Mouse (Mus musculus): Measurements from ENCODE around the gene Lsm6. TPM values are rescaled to one million over a fixed set of nuclear protein-coding genes. Genes with fewer than 3 reads are reported as not detected.

Lsm6 gene
- polyA plus RNA-seq, 1 experiment from 2014 or later, result 187 TPM

DNA sequence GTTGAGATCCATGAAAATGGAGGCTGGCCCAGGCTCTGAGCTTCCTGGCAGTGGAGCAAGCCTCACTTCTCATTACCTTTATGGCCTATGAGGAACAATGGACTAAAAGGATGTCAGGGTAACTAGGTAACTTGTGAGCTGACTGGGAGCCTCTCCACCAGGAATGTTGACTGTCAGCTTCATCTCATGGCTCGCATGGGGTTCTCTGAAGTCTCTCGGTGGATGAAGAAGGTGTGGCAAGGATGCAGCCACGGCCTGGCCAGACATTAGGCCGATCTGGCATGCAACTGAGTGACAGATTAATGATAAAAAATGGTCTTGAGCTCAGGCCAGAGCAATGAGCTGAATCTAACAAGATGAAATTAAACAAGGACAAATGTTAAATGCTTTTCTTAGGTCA, 27.7 kb downstream of the Lsm6 start:
- Histone ChIP-seq H3K27me3 (ENCODE audit: control insufficient read depth, insufficient read depth, low read length) (no peaks in the 10 kb centered on the region), H3K27ac (ENCODE audit: low read depth, low read length) (no peak overlapping the region), H3K36me3 (ENCODE audit: control insufficient read depth, insufficient read depth, low read length) (no peaks in the 10 kb centered on the region), H3K4me2 (no peak overlapping the region), H3K9ac (ENCODE audit: low read depth, low read length) (no peak overlapping the region), H3K4me3 (ENCODE audit: low read depth, low read length) (no peak overlapping the region), H3K9me3 (replicated peaks; ENCODE audit: control insufficient read depth, low read length) (no peaks in the 10 kb centered on the region), H3K4me1 (ENCODE audit: control insufficient read depth, insufficient read depth, low read length) (no peaks in the 10 kb centered on the region)
- WGBS (ENCODE audit: insufficient replicate concordance), result 81% methylated on average over 4 of the region's 4 CpGs
- no peak for ATAC-seq (replicated peaks; ENCODE audit: insufficient number of reproducible peaks, low FRiP score, low TSS enrichment)

DNA sequence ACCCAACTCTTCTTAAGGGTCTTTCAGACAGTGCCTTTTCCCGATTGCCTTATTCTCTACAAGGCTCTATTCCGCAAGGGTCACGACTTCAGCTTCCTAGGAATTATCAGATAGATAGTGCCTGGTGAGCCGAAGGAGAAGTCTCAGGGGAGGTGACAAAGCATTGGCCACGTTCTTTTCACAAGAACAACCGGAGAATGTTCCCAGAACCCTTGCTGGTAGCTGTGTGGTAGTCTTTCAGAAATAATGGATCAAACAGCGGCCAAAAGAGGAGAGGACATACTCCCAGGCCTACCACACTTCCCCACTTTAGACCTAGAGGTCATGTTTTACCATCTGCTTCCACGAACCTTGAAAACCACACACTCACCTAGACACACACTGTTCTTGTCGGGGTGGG, 44.1 kb downstream of the Lsm6 start:
- Histone ChIP-seq H3K9me3 (replicated peaks; ENCODE audit: control insufficient read depth, low read length) (no peaks in the 10 kb centered on the region), H3K4me2 (no peak overlapping the region), H3K9ac (ENCODE audit: low read depth, low read length) (no peak overlapping the region), H3K27ac (ENCODE audit: low read depth, low read length) (no peak overlapping the region), H3K27me3 (ENCODE audit: control insufficient read depth, insufficient read depth, low read length) (no peaks in the 10 kb centered on the region), H3K36me3 (ENCODE audit: control insufficient read depth, insufficient read depth, low read length) (no peaks in the 10 kb centered on the region), H3K4me1 (ENCODE audit: control insufficient read depth, insufficient read depth, low read length) (no peaks in the 10 kb centered on the region), H3K4me3 (ENCODE audit: low read depth, low read length) (no peak overlapping the region)
- WGBS (ENCODE audit: insufficient replicate concordance), result 69% methylated on average over 9 of the region's 9 CpGs
- no peak for ATAC-seq (replicated peaks; ENCODE audit: insufficient number of reproducible peaks, low FRiP score, low TSS enrichment)

DNA sequence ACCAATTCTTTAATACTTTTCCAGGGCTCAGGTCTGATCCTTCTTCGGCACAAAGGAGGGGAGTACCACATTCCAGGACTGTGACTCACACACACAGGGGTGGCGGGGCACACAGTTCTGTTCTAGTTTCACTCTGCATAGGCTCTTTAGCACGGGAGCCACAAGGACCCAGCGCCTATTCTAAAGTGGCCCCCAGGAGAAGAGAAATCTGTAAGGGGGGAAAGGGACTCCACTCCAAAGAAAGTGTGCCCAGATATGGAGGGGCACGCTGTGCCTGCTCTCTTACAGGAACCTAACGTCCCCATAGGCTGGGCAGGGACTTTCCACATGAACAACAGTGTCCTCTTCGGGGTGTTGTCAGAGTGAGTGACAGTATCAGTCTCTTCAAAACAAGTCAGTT, 49.7 kb downstream of the Lsm6 start:
- no peaks in the 10 kb centered on the region for H3K27me3 ChIP-seq (ENCODE audit: control insufficient read depth, insufficient read depth, low read length)
- no peak for ATAC-seq (replicated peaks; ENCODE audit: insufficient number of reproducible peaks, low FRiP score, low TSS enrichment)
- peak overlapping the region; percentile 25; the same call in 1 of the 2 replicates for H3K4me3 ChIP-seq (ENCODE audit: low read depth, low read length)
- peak overlapping the region; percentile 60 for H3K9ac ChIP-seq (ENCODE audit: low read depth, low read length)
- H3K27ac ChIP-seq (ENCODE audit: low read depth, low read length), result no peak overlapping the region; the same call in 1 of the 2 replicates
- WGBS (ENCODE audit: insufficient replicate concordance), result 30% methylated on average over 7 of the region's 7 CpGs
- peak overlapping the region; percentile 56 for H3K4me2 ChIP-seq
- H3K9me3 ChIP-seq (replicated peaks; ENCODE audit: control insufficient read depth, low read length), result no peaks in the 10 kb centered on the region
- H3K4me1 ChIP-seq (ENCODE audit: control insufficient read depth, insufficient read depth, low read length), result 0 out of 2 replicates have a peak, but pooled peaks cover 5% of the 10 kb centered on the region
- H3K36me3 ChIP-seq (ENCODE audit: control insufficient read depth, insufficient read depth, low read length), result no peaks in the 10 kb centered on the region

DNA sequence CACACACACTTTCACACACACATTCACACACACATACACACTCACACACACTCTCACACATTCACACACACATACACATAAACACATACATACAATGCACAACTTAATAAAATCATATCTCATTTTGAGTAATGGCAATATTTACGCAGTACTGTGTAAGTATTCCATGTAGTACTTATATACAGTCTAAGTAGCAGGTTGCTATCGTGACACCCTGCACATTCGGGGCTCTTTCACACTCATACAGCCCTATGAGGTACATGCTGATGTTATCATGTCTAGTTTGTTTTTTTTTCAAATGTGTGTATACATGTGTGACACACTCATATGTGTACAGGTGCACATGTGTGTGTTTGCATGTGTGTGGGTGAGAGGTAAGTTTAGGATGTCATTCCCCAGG, 50.4 kb downstream of the Lsm6 start:
- Histone ChIP-seq H3K27me3 (ENCODE audit: control insufficient read depth, insufficient read depth, low read length) (no peaks in the 10 kb centered on the region), H3K4me1 (ENCODE audit: control insufficient read depth, insufficient read depth, low read length) (0 out of 2 replicates have a peak, but pooled peaks cover 5% of the 10 kb centered on the region), H3K27ac (ENCODE audit: low read depth, low read length) (no peak overlapping the region), H3K36me3 (ENCODE audit: control insufficient read depth, insufficient read depth, low read length) (no peaks in the 10 kb centered on the region), H3K4me2 (no peak overlapping the region), H3K9me3 (replicated peaks; ENCODE audit: control insufficient read depth, low read length) (no peaks in the 10 kb centered on the region), H3K9ac (ENCODE audit: low read depth, low read length) (no peak overlapping the region), H3K4me3 (ENCODE audit: low read depth, low read length) (no peak overlapping the region)
- ATAC-seq (replicated peaks; ENCODE audit: insufficient number of reproducible peaks, low FRiP score, low TSS enrichment), result no peak
- 84% methylated on average over 3 of the region's 3 CpGs for WGBS (ENCODE audit: insufficient replicate concordance)

DNA sequence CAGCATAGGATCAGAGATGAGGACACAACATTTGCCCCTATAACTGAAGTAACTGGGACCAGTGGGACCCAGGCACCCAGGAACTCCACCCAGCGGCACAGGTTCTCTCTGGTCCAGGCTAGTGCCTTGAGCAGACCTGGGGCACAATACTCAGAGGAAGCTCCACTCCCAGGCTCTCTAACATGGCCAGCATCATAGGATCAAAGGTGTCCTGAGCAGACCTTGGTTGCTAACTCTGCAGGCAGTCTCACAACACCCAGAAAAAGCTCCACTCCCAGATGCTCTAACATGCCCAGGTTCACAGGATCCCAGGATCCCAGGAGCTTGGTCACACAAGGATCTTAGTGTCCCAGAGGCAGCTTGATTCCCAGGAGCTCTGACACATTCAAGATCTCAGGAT, 55.4 kb downstream of the Lsm6 start:
- no peaks in the 10 kb centered on the region for H3K4me1 ChIP-seq (ENCODE audit: control insufficient read depth, insufficient read depth, low read length)
- no peaks in the 10 kb centered on the region for H3K9me3 ChIP-seq (replicated peaks; ENCODE audit: control insufficient read depth, low read length)
- H3K27ac ChIP-seq (ENCODE audit: low read depth, low read length), result no peak overlapping the region
- no peak overlapping the region for H3K4me2 ChIP-seq
- no peaks in the 10 kb centered on the region for H3K27me3 ChIP-seq (ENCODE audit: control insufficient read depth, insufficient read depth, low read length)
- 73% methylated on average over 1 of the region's 1 CpGs for WGBS (ENCODE audit: insufficient replicate concordance)
- ATAC-seq (replicated peaks; ENCODE audit: insufficient number of reproducible peaks, low FRiP score, low TSS enrichment), result no peak
- H3K9ac ChIP-seq (ENCODE audit: low read depth, low read length), result no peak overlapping the region
- no peak overlapping the region for H3K4me3 ChIP-seq (ENCODE audit: low read depth, low read length)
- H3K36me3 ChIP-seq (ENCODE audit: control insufficient read depth, insufficient read depth, low read length), result no peaks in the 10 kb centered on the region

DNA sequence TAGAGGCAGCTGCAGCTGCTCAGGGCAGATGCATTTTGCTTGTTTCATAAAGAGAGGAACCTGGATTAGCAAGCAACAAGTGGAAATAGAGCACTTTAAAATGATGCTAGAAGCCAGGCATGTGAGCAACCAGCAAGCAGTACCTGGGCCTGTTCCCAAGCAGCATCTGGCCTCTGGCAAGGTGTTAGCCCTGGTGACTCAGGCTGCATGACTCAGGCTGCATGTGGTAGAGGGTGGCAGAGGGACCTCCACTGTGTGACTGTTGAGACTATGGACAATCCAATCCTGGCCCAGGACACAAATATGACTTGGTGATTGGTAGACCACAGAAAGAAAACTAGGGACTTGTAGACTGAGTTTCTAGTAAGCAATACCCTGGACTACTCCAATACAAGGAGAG, 56.0 kb downstream of the Lsm6 start:
- ATAC-seq (replicated peaks; ENCODE audit: insufficient number of reproducible peaks, low FRiP score, low TSS enrichment), result no peak
- Histone ChIP-seq H3K36me3 (ENCODE audit: control insufficient read depth, insufficient read depth, low read length) (no peaks in the 10 kb centered on the region), H3K4me2 (no peak overlapping the region), H3K27ac (ENCODE audit: low read depth, low read length) (no peak overlapping the region), H3K27me3 (ENCODE audit: control insufficient read depth, insufficient read depth, low read length) (no peaks in the 10 kb centered on the region), H3K9me3 (replicated peaks; ENCODE audit: control insufficient read depth, low read length) (no peaks in the 10 kb centered on the region), H3K4me1 (ENCODE audit: control insufficient read depth, insufficient read depth, low read length) (no peaks in the 10 kb centered on the region), H3K4me3 (ENCODE audit: low read depth, low read length) (no peak overlapping the region), H3K9ac (ENCODE audit: low read depth, low read length) (no peak overlapping the region)

DNA sequence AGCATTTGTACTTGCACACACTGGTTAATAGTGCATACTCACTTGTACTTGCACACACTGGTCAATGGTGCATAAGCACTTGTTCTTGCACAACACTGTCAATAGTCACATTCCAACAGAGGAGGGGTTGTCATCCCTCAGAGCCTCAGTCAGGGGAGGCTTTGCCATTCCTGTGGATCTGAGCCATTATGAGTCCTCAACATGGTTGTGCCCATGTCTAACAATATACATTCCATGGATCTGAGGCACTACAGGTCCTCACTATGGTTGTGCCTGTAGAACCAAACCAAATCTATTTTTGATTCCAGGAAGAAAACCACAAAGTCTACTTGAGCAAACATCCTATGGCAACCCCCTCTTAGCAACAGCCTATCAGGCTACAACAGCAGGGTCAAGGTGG, 61.8 kb downstream of the Lsm6 start:
- ATAC-seq (replicated peaks; ENCODE audit: insufficient number of reproducible peaks, low FRiP score, low TSS enrichment), result no peak
- Histone ChIP-seq H3K27me3 (ENCODE audit: control insufficient read depth, insufficient read depth, low read length) (no peaks in the 10 kb centered on the region), H3K4me1 (ENCODE audit: control insufficient read depth, insufficient read depth, low read length) (no peaks in the 10 kb centered on the region)

DNA sequence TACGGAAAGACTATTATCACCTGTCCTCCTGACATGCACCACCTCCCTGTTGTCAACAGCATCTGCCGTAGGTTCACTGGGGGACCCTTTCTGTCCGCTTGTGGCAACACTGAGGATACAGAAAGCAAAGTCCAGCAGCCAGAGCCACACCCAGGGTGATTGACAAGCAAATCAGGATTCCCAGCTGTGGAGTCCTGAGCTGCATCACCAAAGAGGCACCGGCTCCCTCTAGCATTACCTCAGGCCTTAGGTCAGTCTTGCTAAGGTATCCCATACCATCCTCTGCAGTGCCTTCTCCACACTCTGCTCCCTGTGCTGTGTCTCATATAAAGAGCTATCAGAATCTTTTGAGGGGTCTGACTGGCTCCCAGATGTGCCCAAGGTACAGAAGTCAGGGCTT, 66.0 kb downstream of the Lsm6 start:
- Histone ChIP-seq H3K27me3 (ENCODE audit: control insufficient read depth, insufficient read depth, low read length) (no peaks in the 10 kb centered on the region), H3K9me3 (replicated peaks; ENCODE audit: control insufficient read depth, low read length) (peaks cover 3% of the 10 kb centered on the region; the same call in 1 of the 2 replicates)
- WGBS (ENCODE audit: insufficient replicate concordance), result 55% methylated on average over 4 of the region's 4 CpGs

More for the DNA sequence above, 61.8 kb downstream of the Lsm6 start:
- H3K9ac ChIP-seq (ENCODE audit: low read depth, low read length), result no peak overlapping the region
- H3K27ac ChIP-seq (ENCODE audit: low read depth, low read length), result no peak overlapping the region
- H3K4me3 ChIP-seq (ENCODE audit: low read depth, low read length), result no peak overlapping the region
- peaks cover 3% of the 10 kb centered on the region; the same call in 1 of the 2 replicates for H3K9me3 ChIP-seq (replicated peaks; ENCODE audit: control insufficient read depth, low read length)
- H3K36me3 ChIP-seq (ENCODE audit: control insufficient read depth, insufficient read depth, low read length), result no peaks in the 10 kb centered on the region
- no peak overlapping the region for H3K4me2 ChIP-seq

More for the DNA sequence above, 66.0 kb downstream of the Lsm6 start:
- Histone ChIP-seq H3K9ac (ENCODE audit: low read depth, low read length) (no peak overlapping the region), H3K4me2 (no peak overlapping the region), H3K4me1 (ENCODE audit: control insufficient read depth, insufficient read depth, low read length) (no peaks in the 10 kb centered on the region), H3K36me3 (ENCODE audit: control insufficient read depth, insufficient read depth, low read length) (no peaks in the 10 kb centered on the region), H3K27ac (ENCODE audit: low read depth, low read length) (no peak overlapping the region), H3K4me3 (ENCODE audit: low read depth, low read length) (no peak overlapping the region)
- no peak for ATAC-seq (replicated peaks; ENCODE audit: insufficient number of reproducible peaks, low FRiP score, low TSS enrichment)
